Mouse (Mus musculus): Measurements from ENCODE around the gene Rab4a. TPM values are rescaled to one million over a fixed set of nuclear protein-coding genes. Genes with fewer than 3 reads are reported as not detected.

Gene Rab4a
- polyA plus RNA-seq, 1 experiment from 2014 or later: 65.9 TPM

DNA sequence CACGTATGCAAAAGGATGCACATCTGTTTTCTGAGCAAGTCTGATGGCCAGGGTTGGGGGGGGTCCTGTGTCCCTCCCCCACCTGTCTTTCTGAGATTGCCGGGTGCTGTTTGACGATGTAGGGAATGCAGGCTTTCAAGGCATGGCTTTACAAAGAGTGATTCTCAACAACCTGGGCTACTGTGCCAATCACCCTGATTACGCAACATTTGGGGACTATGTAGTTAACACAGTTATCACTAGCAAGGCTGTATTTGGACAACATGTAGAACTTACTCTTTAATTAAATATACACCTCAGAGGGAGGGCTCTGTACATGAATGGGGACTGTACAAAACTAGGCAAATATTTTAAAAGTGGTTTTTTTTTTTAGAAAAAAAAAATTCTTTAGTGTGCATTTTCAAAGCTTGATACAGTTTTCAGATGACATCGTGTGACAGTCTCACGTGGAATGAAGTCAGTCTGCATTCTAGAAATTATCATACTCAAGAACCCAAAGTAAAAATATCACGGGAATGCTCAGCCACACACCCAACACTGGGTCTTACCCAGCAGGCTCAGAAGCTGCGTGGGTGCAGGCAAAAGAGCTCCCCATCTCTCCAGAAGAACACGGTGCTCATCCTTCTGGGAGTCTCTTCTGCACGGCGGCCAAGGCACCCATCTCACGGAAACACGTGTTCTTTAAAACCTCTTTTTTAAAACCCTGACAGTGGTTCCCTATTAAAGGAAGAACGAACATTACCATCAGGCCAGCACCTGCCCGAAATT is 35.0 kb downstream of the Rab4a start:
- ATAC-seq (replicated peaks; ENCODE audit: low FRiP score) (no peak), DNase-seq (ENCODE audit: low spot score) (no peak)
- Histone ChIP-seq H3K4me3 (ENCODE audit: low read depth, low read length) (no peak overlapping the region), H3K9me3 (ENCODE audit: control insufficient read depth, low read length) (no peaks in the 10 kb centered on the region), H3K4me2 (no peak overlapping the region), H3K27me3 (replicated peaks; ENCODE audit: control insufficient read depth, insufficient read depth, low read length) (no peaks in the 10 kb centered on the region), H3K4me1 (replicated peaks; ENCODE audit: control insufficient read depth, insufficient read depth, low read length) (no peaks in the 10 kb centered on the region; the same call in 1 of the 2 replicates), H3K36me3 (ENCODE audit: control insufficient read depth, insufficient read depth, low read length) (peaks cover 6% of the 10 kb centered on the region; the same call in 1 of the 2 replicates), H3K9ac (ENCODE audit: low read depth, low read length) (no peak overlapping the region), H3K27ac (ENCODE audit: low read depth, low read length) (no peak overlapping the region)
- 88% methylated on average over 15 of the region's 15 CpGs for WGBS

DNA sequence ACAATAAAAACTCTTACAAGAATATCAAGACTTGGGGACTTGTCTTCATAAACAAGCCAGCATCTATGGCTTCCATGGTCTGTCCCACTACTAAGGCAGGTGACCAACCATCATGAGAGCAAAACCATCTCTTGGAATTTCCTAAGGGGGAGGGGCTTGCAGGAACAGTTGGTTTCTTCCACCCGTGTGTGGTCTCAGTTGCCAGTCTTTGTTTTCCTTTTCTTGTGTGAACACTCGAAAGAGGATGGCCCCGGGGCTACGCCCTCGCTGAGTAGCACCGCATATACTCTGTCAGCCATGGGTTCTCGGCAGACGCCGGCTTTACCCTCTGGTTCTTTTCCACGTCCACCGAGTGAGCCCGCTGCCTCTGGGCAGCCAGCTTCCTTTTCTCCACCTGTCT is 36.3 kb downstream of the Rab4a start:
- no peak for DNase-seq (ENCODE audit: low spot score)
- Histone ChIP-seq H3K36me3 (ENCODE audit: control insufficient read depth, insufficient read depth, low read length) (peaks cover 6% of the 10 kb centered on the region; the same call in 1 of the 2 replicates), H3K4me3 (ENCODE audit: low read depth, low read length) (no peak overlapping the region), H3K27me3 (replicated peaks; ENCODE audit: control insufficient read depth, insufficient read depth, low read length) (no peaks in the 10 kb centered on the region), H3K4me1 (replicated peaks; ENCODE audit: control insufficient read depth, insufficient read depth, low read length) (no peaks in the 10 kb centered on the region; the same call in 1 of the 2 replicates), H3K9ac (ENCODE audit: low read depth, low read length) (no peak overlapping the region), H3K4me2 (no peak overlapping the region), H3K9me3 (ENCODE audit: control insufficient read depth, low read length) (no peaks in the 10 kb centered on the region), H3K27ac (ENCODE audit: low read depth, low read length) (no peak overlapping the region)
- ATAC-seq (replicated peaks; ENCODE audit: low FRiP score): no peak
- 88% methylated on average over 12 of the region's 12 CpGs for WGBS

DNA sequence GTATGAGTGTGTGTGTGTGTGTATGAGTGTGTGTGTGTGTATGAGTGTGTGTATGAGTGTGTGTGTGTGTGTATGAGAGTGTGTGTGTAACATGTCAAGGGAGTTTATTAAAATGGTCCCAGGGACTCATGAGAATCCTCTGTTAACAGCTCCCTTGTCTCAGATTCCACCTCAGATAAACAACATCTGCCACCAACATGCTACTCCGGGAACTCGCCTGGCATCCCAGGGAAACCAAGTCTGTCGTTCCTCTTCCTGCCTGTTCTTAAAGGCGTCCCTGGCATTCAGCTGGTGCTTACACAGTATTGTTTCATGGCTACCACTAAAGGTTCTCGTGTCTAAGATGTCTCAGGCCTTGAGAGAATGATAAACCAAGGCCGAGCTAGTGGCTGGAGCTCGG is 38.6 kb downstream of the Rab4a start:
- Histone ChIP-seq H3K9ac (ENCODE audit: low read depth, low read length) (no peak overlapping the region), H3K4me2 (no peak overlapping the region), H3K36me3 (ENCODE audit: control insufficient read depth, insufficient read depth, low read length) (peaks cover 3% of the 10 kb centered on the region; the same call in 1 of the 2 replicates), H3K27ac (ENCODE audit: low read depth, low read length) (no peak overlapping the region), H3K9me3 (ENCODE audit: control insufficient read depth, low read length) (no peaks in the 10 kb centered on the region), H3K4me3 (ENCODE audit: low read depth, low read length) (no peak overlapping the region), H3K4me1 (replicated peaks; ENCODE audit: control insufficient read depth, insufficient read depth, low read length) (no peaks in the 10 kb centered on the region; the same call in 1 of the 2 replicates), H3K27me3 (replicated peaks; ENCODE audit: control insufficient read depth, insufficient read depth, low read length) (no peaks in the 10 kb centered on the region)
- WGBS: 77% methylated on average over 7 of the region's 7 CpGs
- DNase-seq (ENCODE audit: low spot score) (no peak), ATAC-seq (replicated peaks; ENCODE audit: low FRiP score) (no peak)

DNA sequence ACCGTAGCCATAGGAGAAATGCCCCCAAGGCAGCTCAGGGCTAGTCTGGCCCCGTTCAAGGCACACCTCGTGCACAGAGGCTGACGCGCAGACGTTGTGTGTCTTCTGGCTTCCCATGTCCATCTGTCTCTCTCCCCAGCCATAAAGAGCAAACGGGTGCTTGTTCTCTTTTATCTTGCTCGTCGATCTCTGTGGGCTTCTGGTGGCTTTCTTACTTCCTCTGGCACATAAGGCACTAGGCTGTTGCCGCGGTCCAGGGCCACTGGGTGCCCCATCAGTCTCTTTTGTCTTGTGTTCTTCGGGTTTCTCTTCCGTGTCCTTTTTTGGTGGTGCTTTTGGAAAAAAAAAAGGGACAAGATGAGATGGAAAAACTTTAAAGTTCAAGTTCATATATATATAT is 39.3 kb downstream of the Rab4a start:
- WGBS: 57% methylated on average over 13 of the region's 13 CpGs
- H3K27ac ChIP-seq (ENCODE audit: low read depth, low read length): no peak overlapping the region
- no peaks in the 10 kb centered on the region; the same call in 1 of the 2 replicates for H3K4me1 ChIP-seq (replicated peaks; ENCODE audit: control insufficient read depth, insufficient read depth, low read length)
- H3K9ac ChIP-seq (ENCODE audit: low read depth, low read length): no peak overlapping the region
- DNase-seq (ENCODE audit: low spot score) (no peak), ATAC-seq (replicated peaks; ENCODE audit: low FRiP score) (no peak)
- H3K9me3 ChIP-seq (ENCODE audit: control insufficient read depth, low read length): no peaks in the 10 kb centered on the region
- H3K4me3 ChIP-seq (ENCODE audit: low read depth, low read length): no peak overlapping the region
- H3K27me3 ChIP-seq (replicated peaks; ENCODE audit: control insufficient read depth, insufficient read depth, low read length): no peaks in the 10 kb centered on the region
- H3K36me3 ChIP-seq (ENCODE audit: control insufficient read depth, insufficient read depth, low read length): peaks cover 3% of the 10 kb centered on the region; the same call in 1 of the 2 replicates
- no peak overlapping the region for H3K4me2 ChIP-seq

DNA sequence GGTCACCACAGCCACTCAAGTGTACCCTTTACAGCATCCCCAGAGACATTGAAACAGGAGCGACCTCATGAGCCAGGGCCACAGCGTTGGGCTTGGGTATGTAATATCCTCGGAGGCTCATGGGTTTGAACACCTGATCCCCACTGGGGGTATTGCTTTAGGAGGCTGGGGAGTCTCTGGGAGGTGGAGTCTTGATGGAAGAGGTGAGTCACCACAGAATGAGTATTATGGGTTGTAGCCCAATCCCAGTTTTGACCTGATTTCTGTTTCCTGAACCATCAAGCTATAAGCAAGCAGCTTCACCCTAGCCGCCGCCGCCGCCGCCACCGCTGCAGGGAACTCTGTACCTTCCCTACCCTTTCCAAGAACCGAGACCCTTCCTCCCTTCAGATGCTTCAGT is 40.2 kb downstream of the Rab4a start:
- H3K27ac ChIP-seq (ENCODE audit: low read depth, low read length): no peak overlapping the region
- H3K9me3 ChIP-seq (ENCODE audit: control insufficient read depth, low read length): no peaks in the 10 kb centered on the region
- H3K9ac ChIP-seq (ENCODE audit: low read depth, low read length): no peak overlapping the region
- H3K27me3 ChIP-seq (replicated peaks; ENCODE audit: control insufficient read depth, insufficient read depth, low read length): no peaks in the 10 kb centered on the region
- no peak overlapping the region for H3K4me2 ChIP-seq
- DNase-seq (ENCODE audit: low spot score) (no peak), ATAC-seq (replicated peaks; ENCODE audit: low FRiP score) (no peak)
- H3K36me3 ChIP-seq (ENCODE audit: control insufficient read depth, insufficient read depth, low read length): peaks cover 3% of the 10 kb centered on the region; the same call in 1 of the 2 replicates
- no peak overlapping the region for H3K4me3 ChIP-seq (ENCODE audit: low read depth, low read length)
- 89% methylated on average over 10 of the region's 10 CpGs for WGBS
- H3K4me1 ChIP-seq (replicated peaks; ENCODE audit: control insufficient read depth, insufficient read depth, low read length): no peaks in the 10 kb centered on the region; the same call in 1 of the 2 replicates

DNA sequence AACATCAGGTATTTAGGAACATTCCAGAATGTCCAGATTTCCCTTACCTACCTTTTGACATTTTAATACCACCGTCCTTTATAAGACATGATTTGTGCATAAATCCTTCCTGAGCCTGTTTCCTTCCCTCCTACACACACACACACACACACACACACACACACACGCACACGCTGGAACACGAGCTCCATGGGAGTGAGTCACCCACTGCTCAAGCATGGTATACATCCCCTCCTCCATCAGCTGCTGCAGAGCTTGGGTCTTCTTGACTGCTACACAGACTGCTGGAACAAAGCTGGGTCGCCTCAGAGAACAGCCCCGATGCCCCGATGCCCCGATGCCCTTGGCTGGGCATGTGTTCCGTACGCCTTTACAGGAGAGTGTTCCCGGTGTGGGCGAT is 40.7 kb downstream of the Rab4a start:
- Histone ChIP-seq H3K4me1 (replicated peaks; ENCODE audit: control insufficient read depth, insufficient read depth, low read length) (no peaks in the 10 kb centered on the region; the same call in 1 of the 2 replicates), H3K9me3 (ENCODE audit: control insufficient read depth, low read length) (no peaks in the 10 kb centered on the region), H3K4me2 (no peak overlapping the region), H3K27ac (ENCODE audit: low read depth, low read length) (no peak overlapping the region), H3K36me3 (ENCODE audit: control insufficient read depth, insufficient read depth, low read length) (peaks cover 3% of the 10 kb centered on the region; the same call in 1 of the 2 replicates), H3K27me3 (replicated peaks; ENCODE audit: control insufficient read depth, insufficient read depth, low read length) (no peaks in the 10 kb centered on the region), H3K9ac (ENCODE audit: low read depth, low read length) (no peak overlapping the region), H3K4me3 (ENCODE audit: low read depth, low read length) (no peak overlapping the region)
- no peak for DNase-seq (ENCODE audit: low spot score)
- ATAC-seq (replicated peaks; ENCODE audit: low FRiP score): no peak
- WGBS: 89% methylated on average over 12 of the region's 12 CpGs

DNA sequence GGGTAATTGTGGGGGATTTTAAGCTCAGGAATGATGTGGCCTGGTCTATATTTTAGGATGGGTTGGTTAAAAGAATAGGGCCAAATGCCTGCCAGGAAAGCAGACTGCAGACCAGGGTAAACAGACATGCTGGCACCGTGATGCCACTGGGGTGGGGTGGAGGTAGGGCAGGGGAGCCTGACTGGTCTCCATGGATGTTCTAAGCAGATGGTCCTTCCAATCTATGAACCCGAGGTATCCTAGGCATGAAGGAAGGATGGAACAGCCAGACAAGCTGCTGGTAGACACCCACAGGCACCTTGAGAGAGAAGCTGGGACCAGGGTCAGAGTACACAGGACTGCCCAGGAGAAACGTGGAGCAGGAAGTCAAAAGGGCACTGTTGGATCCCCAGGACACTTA is 41.8 kb downstream of the Rab4a start:
- H3K36me3 ChIP-seq (ENCODE audit: control insufficient read depth, insufficient read depth, low read length): no peaks in the 10 kb centered on the region
- no peak overlapping the region for H3K4me2 ChIP-seq
- DNase-seq (ENCODE audit: low spot score) (no peak), ATAC-seq (replicated peaks; ENCODE audit: low FRiP score) (no peak)
- no peak overlapping the region for H3K9ac ChIP-seq (ENCODE audit: low read depth, low read length)
- H3K9me3 ChIP-seq (ENCODE audit: control insufficient read depth, low read length): no peaks in the 10 kb centered on the region
- H3K27ac ChIP-seq (ENCODE audit: low read depth, low read length): no peak overlapping the region
- no peak overlapping the region for H3K4me3 ChIP-seq (ENCODE audit: low read depth, low read length)
- WGBS: 79% methylated on average over 3 of the region's 3 CpGs
- no peaks in the 10 kb centered on the region for H3K27me3 ChIP-seq (replicated peaks; ENCODE audit: control insufficient read depth, insufficient read depth, low read length)
- no peaks in the 10 kb centered on the region; the same call in none of the 2 replicates for H3K4me1 ChIP-seq (replicated peaks; ENCODE audit: control insufficient read depth, insufficient read depth, low read length)

DNA sequence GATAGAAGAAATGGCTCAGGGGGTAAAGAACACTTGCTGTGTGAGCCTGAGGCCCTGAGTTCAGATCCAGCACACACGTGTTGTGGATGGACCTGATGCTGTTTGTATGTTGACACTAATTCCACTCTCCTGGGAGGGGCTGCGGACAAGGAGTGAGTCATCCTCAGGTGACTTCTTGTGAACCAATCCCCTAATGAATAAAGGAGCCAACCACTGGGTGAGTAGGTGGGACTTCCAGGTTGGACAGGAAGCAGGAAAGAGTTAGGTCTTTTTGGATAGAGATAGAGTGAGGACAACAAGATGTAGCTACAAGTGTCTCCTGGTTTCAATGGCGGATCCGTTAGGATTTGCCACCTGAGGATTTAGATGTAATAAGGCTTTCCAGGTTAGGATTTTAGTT is 43.6 kb downstream of the Rab4a start:
- Histone ChIP-seq H3K4me2 (no peak overlapping the region), H3K36me3 (ENCODE audit: control insufficient read depth, insufficient read depth, low read length) (no peaks in the 10 kb centered on the region), H3K9ac (ENCODE audit: low read depth, low read length) (no peak overlapping the region), H3K4me3 (ENCODE audit: low read depth, low read length) (no peak overlapping the region), H3K4me1 (replicated peaks; ENCODE audit: control insufficient read depth, insufficient read depth, low read length) (no peaks in the 10 kb centered on the region; the same call in none of the 2 replicates), H3K9me3 (ENCODE audit: control insufficient read depth, low read length) (no peaks in the 10 kb centered on the region), H3K27me3 (replicated peaks; ENCODE audit: control insufficient read depth, insufficient read depth, low read length) (no peaks in the 10 kb centered on the region), H3K27ac (ENCODE audit: low read depth, low read length) (no peak overlapping the region)
- 77% methylated on average over 4 of the region's 4 CpGs for WGBS
- ATAC-seq (replicated peaks; ENCODE audit: low FRiP score) (no peak), DNase-seq (ENCODE audit: low spot score) (no peak)

DNA sequence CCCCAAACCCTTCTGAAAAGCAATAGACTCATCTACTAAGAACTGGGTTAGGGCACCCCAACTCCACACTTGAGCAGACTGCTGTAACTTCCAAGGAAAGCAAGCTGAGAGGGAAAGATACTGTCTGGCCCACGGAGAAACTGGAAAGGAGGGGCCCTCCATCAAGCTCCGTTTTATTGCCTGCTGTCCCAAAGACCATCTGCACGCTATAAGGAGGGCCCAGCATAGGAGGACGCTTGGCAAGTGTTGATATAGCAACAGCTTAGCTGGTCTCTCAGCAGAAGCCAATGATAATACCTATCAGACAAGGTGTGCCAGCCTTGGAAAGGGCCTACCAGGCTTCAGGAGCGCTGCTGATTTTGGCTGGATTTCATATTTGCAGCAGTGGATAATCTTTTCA is 45.8 kb downstream of the Rab4a start:
- H3K4me2 ChIP-seq: no peak overlapping the region
- DNase-seq (ENCODE audit: low spot score) (no peak), ATAC-seq (replicated peaks; ENCODE audit: low FRiP score) (no peak)
- H3K27ac ChIP-seq (ENCODE audit: low read depth, low read length): no peak overlapping the region
- no peak overlapping the region for H3K9ac ChIP-seq (ENCODE audit: low read depth, low read length)
- H3K9me3 ChIP-seq (ENCODE audit: control insufficient read depth, low read length): no peaks in the 10 kb centered on the region
- H3K27me3 ChIP-seq (replicated peaks; ENCODE audit: control insufficient read depth, insufficient read depth, low read length): no peaks in the 10 kb centered on the region
- WGBS: 77% methylated on average over 5 of the region's 5 CpGs
- H3K4me1 ChIP-seq (replicated peaks; ENCODE audit: control insufficient read depth, insufficient read depth, low read length): no peaks in the 10 kb centered on the region; the same call in 1 of the 2 replicates
- H3K4me3 ChIP-seq (ENCODE audit: low read depth, low read length): no peak overlapping the region
- no peaks in the 10 kb centered on the region for H3K36me3 ChIP-seq (ENCODE audit: control insufficient read depth, insufficient read depth, low read length)

Data from liver, embryonic 11.5 days (tissue).